Mouse (Mus musculus) MEL (cell line): ENCODE measurements at regions not wholly inside any gene's neighbourhood (a gene's known extent, or its start where the extent isn't known, plus 50 kb on each side); places are given as distances from the start of the nearest gene placed in this dataset.

Source experiments
- DNase-seq: peaks from one replicate; pipeline ENCODE4 v3.0.0; 2011; ENCODE audit warnings: low read depth, low spot score
- H3K27ac ChIP-seq: 2 replicates; pipeline ENCODE4 v1.5.1; 2012; ENCODE audit warnings: low read depth, mild to moderate bottlenecking, control low read depth, low read length, moderate library complexity; ENCODE audit not compliant: control insufficient read depth
- H3K27me3 ChIP-seq, 2 experiments: fragments of 150-350 bp in 1 of 2; sonication (generic) in 1 of 2; 2 replicates each; pipeline ENCODE4 v1.6.1; 2012; ENCODE audit warnings: low read length in 2 of 2, mild to moderate bottlenecking in 2 of 2, improper control_type of control experiment in 1 of 2, moderate library complexity in 1 of 2; ENCODE audit not compliant: insufficient read depth in 2 of 2, control insufficient read depth in 1 of 2
- H3K36me3 ChIP-seq, 2 experiments: 2 replicates each; pipeline ENCODE4 v1.6.1; 2012 to 2014; ENCODE audit warnings: low read length in 2 of 2, improper control_type of control experiment in 1 of 2, inconsistent platforms in 1 of 2, mild to moderate bottlenecking in 1 of 2; ENCODE audit not compliant: insufficient read depth in 2 of 2, control insufficient read depth in 1 of 2
- H3K4me1 ChIP-seq, 2 experiments: fragments of 150-350 bp in 1 of 2; sonication (generic) in 1 of 2; 2 replicates each; pipeline ENCODE4 v1.6.1; 2012; ENCODE audit warnings: low read length in 2 of 2, improper control_type of control experiment in 1 of 2, mild to moderate bottlenecking in 1 of 2; ENCODE audit not compliant: insufficient read depth in 2 of 2, control insufficient read depth in 1 of 2
- H3K4me3 ChIP-seq, 2 experiments: fragments of 150-350 bp in 1 of 2; sonication (generic) in 1 of 2; 2 replicates each; pipeline ENCODE4 v1.5.1; 2012; ENCODE audit warnings: low read depth in 2 of 2, low read length in 2 of 2, mild to moderate bottlenecking in 2 of 2, moderate library complexity in 2 of 2, control low read depth in 1 of 2, improper control_type of control experiment in 1 of 2; ENCODE audit not compliant: control insufficient read depth in 1 of 2, insufficient read depth in 1 of 2
- H3K79me2 ChIP-seq: 2 replicates; pipeline ENCODE4 v1.6.1; 2012; ENCODE audit warnings: mild to moderate bottlenecking, low read length, moderate library complexity; ENCODE audit not compliant: control insufficient read depth, poor library complexity, insufficient read depth
- H3K9ac ChIP-seq: 2 replicates; pipeline ENCODE4 v1.6.1; 2012; ENCODE audit warnings: low read depth, mild to moderate bottlenecking, control low read depth, low read length, moderate library complexity; ENCODE audit not compliant: control insufficient read depth, poor library complexity, severe bottlenecking
- H3K9me3 ChIP-seq: fragments of 150-350 bp; sonication (generic); replicated peaks from 2 replicates; pipeline ENCODE4 v1.6.1; 2012; ENCODE audit warnings: mild to moderate bottlenecking, low read length, improper control_type of control experiment, moderate library complexity; ENCODE audit not compliant: insufficient read depth
- BHLHE40 ChIP-seq: IDR thresholded peaks from 2 replicates; pipeline ENCODE4 v1.6.1; 2012; ENCODE audit warnings: low read depth, mild to moderate bottlenecking, inconsistent platforms, low read length, improper control_type of control experiment, borderline replicate concordance
- CHD1 ChIP-seq: IDR thresholded peaks from 2 replicates; pipeline ENCODE4 v1.6.1; 2012; ENCODE audit warnings: low read depth, mild to moderate bottlenecking, inconsistent platforms, low read length, improper control_type of control experiment
- CHD2 ChIP-seq: IDR thresholded peaks from 2 replicates; pipeline ENCODE4 v1.6.1; 2011; ENCODE audit warnings: low read length, improper control_type of control experiment
- CTCF ChIP-seq, 3 experiments: IDR thresholded peaks in 2 of 3; conservative IDR thresholded peaks in 1 of 3; 2 replicates each; pipeline ENCODE4 v1.5.1; 2011 to 2012; ENCODE audit warnings: low read length in 3 of 3, low read depth in 2 of 3, mild to moderate bottlenecking in 2 of 3, improper control_type of control experiment in 1 of 3, inconsistent platforms in 1 of 3, mixed read lengths in 1 of 3, moderate library complexity in 1 of 3; ENCODE audit not compliant: control insufficient read depth in 1 of 3, insufficient read depth in 1 of 3, poor library complexity in 1 of 3, severe bottlenecking in 1 of 3
- ELF1 ChIP-seq: IDR thresholded peaks from 2 replicates; pipeline ENCODE4 v1.6.1; 2014; ENCODE audit warnings: low read depth, mild to moderate bottlenecking, inconsistent platforms, low read length, improper control_type of control experiment, moderate library complexity
- EP300 ChIP-seq, 2 experiments: IDR thresholded peaks; 2 replicates each; pipeline ENCODE4 v1.6.1; 2011; ENCODE audit warnings: improper control_type of control experiment in 2 of 2, low read length in 2 of 2, low read depth in 1 of 2, mild to moderate bottlenecking in 1 of 2
- JUND ChIP-seq: IDR thresholded peaks from 2 replicates; pipeline ENCODE4 v1.6.1; 2011; ENCODE audit warnings: low read depth, mild to moderate bottlenecking, improper control_type of control experiment, low read length
- KAT2A ChIP-seq: conservative IDR thresholded peaks from 2 replicates; pipeline ENCODE4 v1.6.1; 2012; ENCODE audit warnings: low read depth, low read length, improper control_type of control experiment, inconsistent platforms
- MAX ChIP-seq: IDR thresholded peaks from 2 replicates; pipeline ENCODE4 v1.6.1; 2011; ENCODE audit warnings: low read length, improper control_type of control experiment
- MAZ ChIP-seq: IDR thresholded peaks from 2 replicates; pipeline ENCODE4 v1.6.1; 2012; ENCODE audit warnings: low read depth, mild to moderate bottlenecking, inconsistent platforms, low read length, improper control_type of control experiment
- MEF2A ChIP-seq: IDR thresholded peaks from 2 replicates; pipeline ENCODE4 v1.6.1; 2014; ENCODE audit warnings: low read depth, mild to moderate bottlenecking, inconsistent platforms, low read length, improper control_type of control experiment; ENCODE audit not compliant: poor library complexity, insufficient replicate concordance, severe bottlenecking; ENCODE audit errors: extremely low read depth
- MYC ChIP-seq: IDR thresholded peaks from 2 replicates; pipeline ENCODE4 v1.6.1; 2011; ENCODE audit warnings: low read depth, mild to moderate bottlenecking, low read length, improper control_type of control experiment, moderate library complexity
- NELFE ChIP-seq: IDR thresholded peaks from 2 replicates; pipeline ENCODE4 v1.6.1; 2011; ENCODE audit warnings: low read depth, low read length, improper control_type of control experiment
- NRF1 ChIP-seq: IDR thresholded peaks from 2 replicates; pipeline ENCODE4 v1.6.1; 2014; ENCODE audit warnings: low read depth, mild to moderate bottlenecking, inconsistent platforms, low read length, improper control_type of control experiment, moderate library complexity; ENCODE audit not compliant: poor library complexity, insufficient read depth, severe bottlenecking
- POLR2AphosphoS2 ChIP-seq: IDR thresholded peaks from 2 replicates; pipeline ENCODE4 v1.6.1; 2011; ENCODE audit warnings: low read length, improper control_type of control experiment
- POLR2AphosphoS5 ChIP-seq: IDR thresholded peaks from 2 replicates; pipeline ENCODE4 v1.6.1; 2012; ENCODE audit warnings: low read depth, borderline replicate concordance, mild to moderate bottlenecking, inconsistent platforms, low read length, moderate library complexity, mixed read lengths
- RCOR1 ChIP-seq: IDR thresholded peaks from 2 replicates; pipeline ENCODE4 v1.6.1; 2012; ENCODE audit warnings: low read depth, mild to moderate bottlenecking, inconsistent platforms, low read length, improper control_type of control experiment
- SIN3A ChIP-seq: IDR thresholded peaks from 2 replicates; pipeline ENCODE4 v1.6.1; 2012; ENCODE audit warnings: low read length, improper control_type of control experiment, inconsistent platforms
- SMC3 ChIP-seq: IDR thresholded peaks from 2 replicates; pipeline ENCODE4 v1.6.1; 2011; ENCODE audit warnings: low read depth, low read length, improper control_type of control experiment
- TBP ChIP-seq: IDR thresholded peaks from 2 replicates; pipeline ENCODE4 v1.8.0; 2011; ENCODE audit warnings: low read depth, low read length, improper control_type of control experiment
- UBTF ChIP-seq: IDR thresholded peaks from 2 replicates; pipeline ENCODE4 v1.6.1; 2012; ENCODE audit warnings: low read depth, mild to moderate bottlenecking, inconsistent platforms, low read length, improper control_type of control experiment, moderate library complexity, borderline replicate concordance; ENCODE audit not compliant: insufficient read depth
- USF1 ChIP-seq: IDR thresholded peaks from 2 replicates; pipeline ENCODE4 v1.6.1; 2014; ENCODE audit warnings: low read depth, mild to moderate bottlenecking, inconsistent platforms, low read length, improper control_type of control experiment, moderate library complexity
- USF2 ChIP-seq, 2 experiments: IDR thresholded peaks; 2 replicates each; pipeline ENCODE4 v1.6.1; 2011 to 2012; ENCODE audit warnings: improper control_type of control experiment in 2 of 2, low read length in 2 of 2, borderline replicate concordance in 1 of 2, inconsistent platforms in 1 of 2, low read depth in 1 of 2, mild to moderate bottlenecking in 1 of 2; ENCODE audit not compliant: insufficient read depth in 1 of 2
- ZC3H11A ChIP-seq: IDR thresholded peaks from 2 replicates; pipeline ENCODE4 v1.6.1; 2012; ENCODE audit warnings: low read depth, mild to moderate bottlenecking, inconsistent platforms, low read length, improper control_type of control experiment
- ZKSCAN1 ChIP-seq: IDR thresholded peaks from 2 replicates; pipeline ENCODE4 v1.6.1; 2012; ENCODE audit warnings: low read depth, mild to moderate bottlenecking, inconsistent platforms, low read length, improper control_type of control experiment, moderate library complexity
- ZNF384 ChIP-seq: IDR thresholded peaks from 2 replicates; pipeline ENCODE4 v1.6.1; 2012; ENCODE audit warnings: low read depth, mild to moderate bottlenecking, inconsistent platforms, low read length, improper control_type of control experiment

- Histone ChIP-seq H3K4me1 (no peaks in the 10 kb centered on the region), H3K4me3 (no peak overlapping the region), H3K79me2 (no peaks in the 10 kb centered on the region), H3K9ac (no peak overlapping the region), H3K9me3 (no peaks in the 10 kb centered on the region), H3K27ac (no peak overlapping the region), H3K27me3 (no peaks in the 10 kb centered on the region), H3K36me3 (no peaks in the 10 kb centered on the region)
- DNase-seq: no peak
- TF ChIP-seq JUND (no peak), POLR2AphosphoS5 (no peak), ZC3H11A (no peak), MAX (no peak), EP300 (IDR thresholded peaks at IDR 0.05; ENCODE audit: low read depth in 1 of 2, low read length in 2 of 2) (no peak), UBTF (no peak), NELFE (no peak), SMC3 (no peak), NRF1 (no peak), ZKSCAN1 (no peak), MYC (no peak), ZNF384 (no peak), ELF1 (no peak), POLR2AphosphoS2 (no peak), USF1 (no peak), KAT2A (no peak), SIN3A (no peak)
Observed at GRCm38 (mm10) chr3:133665425-133666317, 120.7 kb upstream of the Tet2 start.

GRCm38 (mm10) chr3:133672742-133673447, 128.0 kb upstream of the Tet2 start:
- Histone ChIP-seq H3K9me3 (no peaks in the 10 kb centered on the region), H3K9ac (no peak overlapping the region), H3K79me2 (no peaks in the 10 kb centered on the region), H3K4me3 (no peak overlapping the region), H3K4me1 (no peaks in the 10 kb centered on the region), H3K36me3 (no peaks in the 10 kb centered on the region), H3K27ac (no peak overlapping the region), H3K27me3 (no peaks in the 10 kb centered on the region; a peak in 1 of 4 replicates)
- TF ChIP-seq POLR2AphosphoS5 (no peak), MYC (no peak), RCOR1 (no peak), CHD2 (no peak), CTCF (IDR thresholded peaks at IDR 0.05 in 2 of 3, conservative IDR thresholded peaks at IDR 0.05 in 1 of 3; ENCODE audit: control insufficient read depth in 1 of 3, insufficient read depth in 1 of 3, low read depth in 2 of 3, low read length in 3 of 3, poor library complexity in 1 of 3, severe bottlenecking in 1 of 3) (peak in 2 of 3 experiments; percentile 7 to 10; a peak in 1 of 6 replicates), BHLHE40 (no peak), CHD1 (no peak), MEF2A (no peak), KAT2A (no peak), MAX (no peak), ZC3H11A (no peak), SMC3 (peak; percentile 18; the same call in 1 of the 2 replicates), USF2 (IDR thresholded peaks at IDR 0.05; ENCODE audit: borderline replicate concordance in 1 of 2, insufficient read depth in 1 of 2, low read depth in 1 of 2, low read length in 2 of 2) (no peak), TBP (no peak), POLR2AphosphoS2 (no peak), ZNF384 (no peak), MAZ (no peak)
- no peak for DNase-seq
